Mouse (Mus musculus): ENCODE measurements at regions not wholly inside any gene's neighbourhood (a gene's known extent, or its start where the extent isn't known, plus 50 kb on each side); places are given as distances from the start of the nearest gene placed in this dataset.

DNA sequence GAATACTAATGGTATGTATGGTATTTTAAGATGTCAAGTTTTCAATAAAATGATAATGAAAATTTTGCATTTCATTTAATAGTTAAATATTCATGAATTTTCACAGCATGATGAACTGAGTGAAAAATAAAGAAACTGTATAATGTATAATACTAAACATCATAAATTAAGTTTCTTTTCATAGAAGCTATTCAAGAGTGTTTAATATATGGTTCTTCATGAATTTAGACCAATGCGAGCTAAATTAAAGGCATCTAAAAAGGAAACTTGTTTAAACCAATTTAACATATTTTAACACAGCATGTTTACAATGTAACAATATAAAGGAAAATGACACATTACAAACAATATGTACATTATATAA, 321.8 kb upstream of the Prkd1 start:
- TF ChIP-seq CTCF (IDR thresholded peaks at IDR 0.05; ENCODE audit: low read depth) (no peak), EP300 (IDR thresholded peaks at IDR 0.05; ENCODE audit: low read depth) (no peak)

Data from liver, embryonic 14.5 days (tissue).